Mouse (Mus musculus): ENCODE results near the gene Rdh16f1. TPM values are rescaled to one million over a fixed set of nuclear protein-coding genes. Genes with fewer than 3 reads are reported as not detected.

The Rdh16f1 gene
- polyA plus RNA-seq, 1 experiment = not detected

DNA sequence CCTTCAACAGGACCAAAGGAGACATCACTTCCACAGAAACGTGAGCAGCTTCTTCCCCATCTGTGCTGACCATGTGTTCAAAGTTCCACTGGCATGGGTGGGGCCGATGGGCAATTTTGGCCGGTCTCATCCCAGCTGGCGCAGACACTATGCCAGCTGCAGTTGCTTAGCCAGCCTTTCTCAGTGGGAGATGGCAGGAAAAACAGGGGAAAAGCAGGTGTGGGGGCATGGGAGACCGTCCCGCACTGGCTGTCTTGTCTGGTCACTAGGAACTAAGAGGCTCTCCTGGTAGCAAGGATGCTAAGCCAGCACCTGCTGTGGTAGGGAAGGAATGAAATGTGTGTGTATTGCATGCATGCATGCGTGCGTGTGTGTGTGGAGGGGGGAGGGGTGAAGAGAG is 31.1 kb upstream of the Rdh16f1 start:
- WGBS = 55% methylated on average over 8 of the region's 8 CpGs
- TF ChIP-seq POLR2A (IDR thresholded peaks at IDR 0.05; ENCODE audit: low read depth, low read length) = no peak
- TF ChIP-seq CTCF (IDR thresholded peaks at IDR 0.05; ENCODE audit: extremely low read depth, insufficient read length, insufficient replicate concordance, low read depth, low read length) = no peak

DNA sequence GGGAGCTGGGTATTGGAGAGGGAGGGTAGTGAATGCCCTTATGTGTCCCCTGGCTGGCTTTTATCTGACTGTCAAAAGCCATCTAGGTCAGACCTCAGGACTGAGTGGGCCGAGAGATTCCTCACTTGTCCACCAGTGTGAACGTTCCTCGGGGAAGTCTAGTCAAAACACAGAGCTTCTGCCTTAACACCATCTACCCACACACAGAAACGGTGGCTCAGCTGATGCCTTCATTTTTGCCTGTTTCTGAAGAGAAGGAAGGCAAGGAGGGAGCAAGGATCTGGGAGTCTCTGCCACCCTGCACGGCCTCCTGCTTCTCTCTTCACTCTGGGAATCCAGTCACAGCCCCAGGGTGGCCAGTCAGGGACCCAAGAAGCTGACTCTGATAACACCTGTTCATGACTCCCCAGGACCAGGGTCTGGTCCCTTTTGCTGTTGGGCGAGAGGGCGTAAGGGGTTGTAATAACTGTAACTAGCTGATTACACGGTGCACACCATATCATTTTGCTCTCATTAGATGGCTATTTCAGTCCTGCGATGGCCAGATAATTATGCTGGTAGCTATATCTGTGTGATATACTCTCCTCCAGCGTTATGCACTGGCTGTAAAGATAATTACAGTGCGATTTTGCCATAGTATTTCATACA is 29.2 kb upstream of the Rdh16f1 start:
- H3K36me3 ChIP-seq (ENCODE audit: control insufficient read depth, insufficient read depth, low read length) = no peaks in the 10 kb centered on the region
- 73% methylated on average over 11 of the region's 11 CpGs for WGBS
- H3K4me1 ChIP-seq (ENCODE audit: control insufficient read depth, insufficient read depth, insufficient read length, low read length) = peaks cover 5% of the 10 kb centered on the region; the same call in 1 of the 2 replicates
- no peaks in the 10 kb centered on the region for H3K27me3 ChIP-seq (ENCODE audit: control insufficient read depth, insufficient read depth, low read length)
- TF ChIP-seq POLR2A (IDR thresholded peaks at IDR 0.05; ENCODE audit: low read depth, low read length) (no peak), CTCF (IDR thresholded peaks at IDR 0.05; ENCODE audit: extremely low read depth, insufficient read length, insufficient replicate concordance, low read depth, low read length) (no peak)
- H3K4me3 ChIP-seq (ENCODE audit: low read depth, low read length) = no peak overlapping the region
- no peak overlapping the region for H3K27ac ChIP-seq (ENCODE audit: insufficient read depth, low read depth, low read length)

More for the DNA sequence above, 31.1 kb upstream of the Rdh16f1 start:
- no peaks in the 10 kb centered on the region for H3K27me3 ChIP-seq (ENCODE audit: control insufficient read depth, insufficient read depth, low read length)
- no peaks in the 10 kb centered on the region for H3K36me3 ChIP-seq (ENCODE audit: control insufficient read depth, insufficient read depth, low read length)
- no peak overlapping the region for H3K4me3 ChIP-seq (ENCODE audit: low read depth, low read length)
- peaks cover 2% of the 10 kb centered on the region; the same call in 1 of the 2 replicates for H3K4me1 ChIP-seq (ENCODE audit: control insufficient read depth, insufficient read depth, insufficient read length, low read length)
- no peak overlapping the region for H3K27ac ChIP-seq (ENCODE audit: insufficient read depth, low read depth, low read length)

DNA sequence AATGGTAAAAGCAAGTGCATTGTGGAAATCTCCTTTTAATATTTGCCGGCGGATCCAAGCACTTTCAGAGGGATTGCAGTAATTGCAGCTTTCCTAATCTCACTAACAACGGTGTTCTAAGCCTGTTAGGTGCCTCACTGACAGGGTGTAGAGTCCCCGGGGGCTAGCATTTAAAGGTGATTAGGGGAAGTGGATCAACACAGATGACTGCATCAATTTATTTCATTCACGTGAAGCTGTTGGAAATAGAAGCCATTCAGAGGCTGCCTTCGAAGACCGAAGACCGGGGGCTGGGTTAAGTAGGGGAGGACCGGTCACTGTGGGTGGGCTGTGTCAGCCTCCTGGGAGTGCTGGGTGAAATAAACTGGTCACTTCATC is 28.7 kb upstream of the Rdh16f1 start:
- Histone ChIP-seq H3K27ac (ENCODE audit: insufficient read depth, low read depth, low read length) (no peak overlapping the region), H3K4me3 (ENCODE audit: low read depth, low read length) (no peak overlapping the region), H3K4me1 (ENCODE audit: control insufficient read depth, insufficient read depth, insufficient read length, low read length) (peaks cover 5% of the 10 kb centered on the region; the same call in 1 of the 2 replicates), H3K36me3 (ENCODE audit: control insufficient read depth, insufficient read depth, low read length) (no peaks in the 10 kb centered on the region), H3K27me3 (ENCODE audit: control insufficient read depth, insufficient read depth, low read length) (no peaks in the 10 kb centered on the region)
- 61% methylated on average over 9 of the region's 9 CpGs for WGBS
- TF ChIP-seq CTCF (IDR thresholded peaks at IDR 0.05; ENCODE audit: extremely low read depth, insufficient read length, insufficient replicate concordance, low read depth, low read length) = no peak
- no peak for TF ChIP-seq POLR2A (IDR thresholded peaks at IDR 0.05; ENCODE audit: low read depth, low read length)

DNA sequence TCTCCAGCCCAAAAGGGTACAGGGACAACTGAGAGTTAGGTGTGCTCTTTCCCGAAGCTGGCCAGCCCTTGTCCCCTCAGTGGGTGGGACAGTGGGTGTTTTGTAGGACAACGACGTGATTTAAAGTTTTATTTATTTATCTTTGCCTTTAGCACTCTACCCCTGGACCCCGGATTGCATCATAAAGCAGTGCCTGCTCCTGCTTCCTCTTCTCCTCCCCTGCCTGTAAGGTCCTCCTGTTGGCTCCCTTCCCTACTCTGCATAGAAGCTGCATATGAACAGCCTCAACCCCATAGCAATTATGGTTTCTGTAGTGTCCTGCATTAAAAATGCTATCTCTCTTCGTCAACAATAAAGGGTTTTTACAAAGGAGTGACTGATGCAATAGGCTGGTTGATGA is 28.2 kb upstream of the Rdh16f1 start:
- Histone ChIP-seq H3K4me1 (ENCODE audit: control insufficient read depth, insufficient read depth, insufficient read length, low read length) (peaks cover 9% of the 10 kb centered on the region; the same call in 1 of the 2 replicates), H3K27ac (ENCODE audit: insufficient read depth, low read depth, low read length) (no peak overlapping the region), H3K27me3 (ENCODE audit: control insufficient read depth, insufficient read depth, low read length) (no peaks in the 10 kb centered on the region), H3K36me3 (ENCODE audit: control insufficient read depth, insufficient read depth, low read length) (no peaks in the 10 kb centered on the region), H3K4me3 (ENCODE audit: low read depth, low read length) (no peak overlapping the region)
- no peak for TF ChIP-seq CTCF (IDR thresholded peaks at IDR 0.05; ENCODE audit: extremely low read depth, insufficient read length, insufficient replicate concordance, low read depth, low read length)
- no peak for TF ChIP-seq POLR2A (IDR thresholded peaks at IDR 0.05; ENCODE audit: low read depth, low read length)
- 16% methylated on average over 5 of the region's 5 CpGs for WGBS

DNA sequence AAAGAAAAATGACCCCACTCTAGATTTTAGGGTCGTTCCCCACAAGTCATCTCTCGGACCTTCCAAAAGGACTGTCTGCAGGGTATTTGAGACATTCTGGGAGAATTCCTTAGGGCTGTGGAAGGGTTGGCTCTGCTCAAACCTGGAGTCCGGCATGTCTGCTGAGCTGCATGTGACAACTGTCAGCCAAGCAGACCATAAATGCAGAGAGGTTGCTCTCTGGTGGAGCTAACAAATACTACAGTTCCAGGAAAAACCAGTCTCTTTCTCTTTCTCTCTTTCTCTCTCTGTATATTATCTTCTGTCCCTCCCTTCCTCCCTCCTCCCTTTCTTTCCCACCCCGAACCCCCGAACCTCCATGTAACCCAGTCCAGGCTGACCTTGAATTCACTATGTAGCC is 25.2 kb upstream of the Rdh16f1 start:
- Histone ChIP-seq H3K4me1 (ENCODE audit: control insufficient read depth, insufficient read depth, insufficient read length, low read length) (peaks cover 24% of the 10 kb centered on the region; the same call in 1 of the 2 replicates), H3K36me3 (ENCODE audit: control insufficient read depth, insufficient read depth, low read length) (no peaks in the 10 kb centered on the region)
- WGBS = 20% methylated on average over 5 of the region's 5 CpGs

DNA sequence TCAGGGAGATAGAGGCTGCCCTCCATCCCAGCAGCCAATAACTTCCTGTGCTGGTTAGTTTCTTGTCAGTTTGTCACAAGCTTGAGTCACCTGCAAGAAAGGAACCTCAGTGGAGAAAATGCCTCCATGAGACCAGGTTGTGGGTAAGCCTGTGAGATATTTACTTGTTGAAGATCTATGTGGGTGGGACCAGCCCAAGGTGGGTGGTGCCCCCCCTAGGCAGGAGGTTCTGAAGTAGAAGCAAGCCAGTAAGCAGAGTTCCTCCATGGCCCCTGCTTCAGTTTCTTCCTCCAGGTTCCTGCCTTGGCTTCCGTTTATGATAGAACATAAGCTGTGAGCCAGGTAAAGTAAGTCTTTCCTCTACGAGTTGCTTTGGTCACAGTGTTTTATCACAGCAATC is 23.3 kb upstream of the Rdh16f1 start:
- H3K27me3 ChIP-seq (ENCODE audit: control insufficient read depth, insufficient read depth, low read length) = no peaks in the 10 kb centered on the region
- no peaks in the 10 kb centered on the region; the same call in 1 of the 2 replicates for H3K36me3 ChIP-seq (ENCODE audit: control insufficient read depth, insufficient read depth, low read length)
- H3K27ac ChIP-seq (ENCODE audit: insufficient read depth, low read depth, low read length) = peak overlapping the region; percentile 76
- 52% methylated on average over 2 of the region's 2 CpGs for WGBS
- no peak overlapping the region for H3K4me3 ChIP-seq (ENCODE audit: low read depth, low read length)
- TF ChIP-seq CTCF (IDR thresholded peaks at IDR 0.05; ENCODE audit: extremely low read depth, insufficient read length, insufficient replicate concordance, low read depth, low read length) = no peak
- no peak for TF ChIP-seq POLR2A (IDR thresholded peaks at IDR 0.05; ENCODE audit: low read depth, low read length)
- H3K4me1 ChIP-seq (ENCODE audit: control insufficient read depth, insufficient read depth, insufficient read length, low read length) = peaks cover 24% of the 10 kb centered on the region; the same call in 1 of the 2 replicates

More for the DNA sequence above, 25.2 kb upstream of the Rdh16f1 start:
- TF ChIP-seq CTCF (IDR thresholded peaks at IDR 0.05; ENCODE audit: extremely low read depth, insufficient read length, insufficient replicate concordance, low read depth, low read length) (peak; percentile 66; the same call in 1 of the 2 replicates), POLR2A (IDR thresholded peaks at IDR 0.05; ENCODE audit: low read depth, low read length) (no peak)
- Histone ChIP-seq H3K4me3 (ENCODE audit: low read depth, low read length) (no peak overlapping the region), H3K27me3 (ENCODE audit: control insufficient read depth, insufficient read depth, low read length) (no peaks in the 10 kb centered on the region), H3K27ac (ENCODE audit: insufficient read depth, low read depth, low read length) (no peak overlapping the region; the same call in 1 of the 2 replicates)

DNA sequence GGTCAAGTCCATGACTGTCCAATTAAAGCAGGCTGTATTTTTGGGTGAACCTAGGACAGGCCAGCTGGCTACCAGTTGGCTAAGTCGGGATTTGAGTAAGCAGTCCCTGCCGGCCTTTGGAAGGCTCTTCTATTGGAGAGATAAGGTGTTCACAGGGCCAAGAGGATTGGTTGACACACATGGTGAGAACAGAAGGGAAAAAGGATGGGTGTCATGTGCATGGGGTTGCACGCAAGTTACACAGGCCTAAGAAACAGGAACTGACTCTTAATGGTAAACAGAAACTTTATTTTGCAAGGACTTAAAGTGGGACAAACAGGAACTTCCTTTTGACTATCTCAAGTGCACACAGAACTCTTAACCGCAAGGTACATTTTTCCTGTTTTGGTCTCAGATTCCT is 22.7 kb upstream of the Rdh16f1 start:
- peak overlapping the region; percentile 76 for H3K27ac ChIP-seq (ENCODE audit: insufficient read depth, low read depth, low read length)
- peaks cover 6% of the 10 kb centered on the region for H3K36me3 ChIP-seq (ENCODE audit: control insufficient read depth, insufficient read depth, low read length)
- no peaks in the 10 kb centered on the region for H3K27me3 ChIP-seq (ENCODE audit: control insufficient read depth, insufficient read depth, low read length)
- 49% methylated on average over 4 of the region's 4 CpGs for WGBS
- TF ChIP-seq CTCF (IDR thresholded peaks at IDR 0.05; ENCODE audit: extremely low read depth, insufficient read length, insufficient replicate concordance, low read depth, low read length) = no peak
- H3K4me3 ChIP-seq (ENCODE audit: low read depth, low read length) = no peak overlapping the region
- peaks cover 24% of the 10 kb centered on the region; the same call in 1 of the 2 replicates for H3K4me1 ChIP-seq (ENCODE audit: control insufficient read depth, insufficient read depth, insufficient read length, low read length)

All from small intestine, adult 2 months (tissue).